Mouse (Mus musculus): ENCODE data around the gene Ror1. TPM values are rescaled to one million over a fixed set of nuclear protein-coding genes. Genes with fewer than 3 reads are reported as not detected.

Ror1 gene
- total and polyA plus RNA-seq, 2 experiments from 2014 or later, result 0.80 to 2.4 TPM

GRCm38 (mm10) chr4:100376163-100376562 lies 280.6 kb downstream of the Ror1 start:
- Histone ChIP-seq H3K4me2 (ENCODE audit: low read depth) (no peak overlapping the region), H3K4me1 (ENCODE audit: insufficient read depth) (no peaks in the 10 kb centered on the region), H3K36me3 (ENCODE audit: insufficient read depth) (no peaks in the 10 kb centered on the region), H3K4me3 (ENCODE audit: low read depth, low read length) (no peak overlapping the region), H3K9ac (no peak overlapping the region), H3K9me3 (ENCODE audit: low read length) (no peaks in the 10 kb centered on the region), H3K27me3 (ENCODE audit: insufficient read depth, low read length) (no peaks in the 10 kb centered on the region), H3K27ac (ENCODE audit: low read depth, low read length) (no peak overlapping the region)
- 80% methylated on average over 6 of the region's 6 CpGs for WGBS
- DNase-seq, result no peak
- no peak for ATAC-seq
- TF ChIP-seq CTCF (IDR thresholded peaks at IDR 0.05; ENCODE audit: low read depth), result no peak

- Histone ChIP-seq H3K27me3 (ENCODE audit: insufficient read depth, low read length) (no peaks in the 10 kb centered on the region), H3K36me3 (ENCODE audit: insufficient read depth) (no peaks in the 10 kb centered on the region), H3K4me3 (ENCODE audit: low read depth, low read length) (no peak overlapping the region), H3K9me3 (ENCODE audit: low read length) (no peaks in the 10 kb centered on the region), H3K27ac (ENCODE audit: low read depth, low read length) (no peak overlapping the region), H3K4me2 (ENCODE audit: low read depth) (no peak overlapping the region), H3K9ac (no peak overlapping the region), H3K4me1 (ENCODE audit: insufficient read depth) (no peaks in the 10 kb centered on the region)
- TF ChIP-seq CTCF (IDR thresholded peaks at IDR 0.05; ENCODE audit: low read depth), result no peak
- ATAC-seq (no peak), DNase-seq (no peak)
- WGBS, result 77% methylated on average over 3 of the region's 3 CpGs
Measured at GRCm38 (mm10) chr4:100377231-100377630, 281.6 kb downstream of the Ror1 start.

GRCm38 (mm10) chr4:100377996-100378395 lies 282.4 kb downstream of the Ror1 start:
- no peak overlapping the region for H3K4me2 ChIP-seq (ENCODE audit: low read depth)
- H3K9me3 ChIP-seq (ENCODE audit: low read length), result no peaks in the 10 kb centered on the region
- H3K9ac ChIP-seq, result no peak overlapping the region
- TF ChIP-seq CTCF (IDR thresholded peaks at IDR 0.05; ENCODE audit: low read depth), result no peak
- DNase-seq (no peak), ATAC-seq (no peak)
- no peaks in the 10 kb centered on the region for H3K4me1 ChIP-seq (ENCODE audit: insufficient read depth)
- no peak overlapping the region for H3K4me3 ChIP-seq (ENCODE audit: low read depth, low read length)
- WGBS, result 57% methylated on average over 4 of the region's 4 CpGs
- no peaks in the 10 kb centered on the region for H3K27me3 ChIP-seq (ENCODE audit: insufficient read depth, low read length)
- no peak overlapping the region for H3K27ac ChIP-seq (ENCODE audit: low read depth, low read length)
- no peaks in the 10 kb centered on the region for H3K36me3 ChIP-seq (ENCODE audit: insufficient read depth)

GRCm38 (mm10) chr4:100381760-100382159 lies 286.2 kb downstream of the Ror1 start:
- H3K9ac ChIP-seq, result no peak overlapping the region
- DNase-seq, result no peak
- H3K9me3 ChIP-seq (ENCODE audit: low read length), result no peaks in the 10 kb centered on the region
- no peaks in the 10 kb centered on the region for H3K27me3 ChIP-seq (ENCODE audit: insufficient read depth, low read length)
- ATAC-seq, result no peak
- H3K4me2 ChIP-seq (ENCODE audit: low read depth), result no peak overlapping the region
- H3K36me3 ChIP-seq (ENCODE audit: insufficient read depth), result no peaks in the 10 kb centered on the region
- H3K27ac ChIP-seq (ENCODE audit: low read depth, low read length), result no peak overlapping the region
- H3K4me1 ChIP-seq (ENCODE audit: insufficient read depth), result no peaks in the 10 kb centered on the region
- no peak for TF ChIP-seq CTCF (IDR thresholded peaks at IDR 0.05; ENCODE audit: low read depth)
- WGBS, result 84% methylated on average over 4 of the region's 4 CpGs
- no peak overlapping the region for H3K4me3 ChIP-seq (ENCODE audit: low read depth, low read length)

GRCm38 (mm10) chr4:100386272-100386988 lies 290.8 kb downstream of the Ror1 start:
- H3K36me3 ChIP-seq (ENCODE audit: insufficient read depth), result no peaks in the 10 kb centered on the region
- no peak overlapping the region for H3K9ac ChIP-seq
- no peak overlapping the region for H3K27ac ChIP-seq (ENCODE audit: low read depth, low read length)
- WGBS, result 67% methylated on average over 5 of the region's 5 CpGs
- no peak for TF ChIP-seq CTCF (IDR thresholded peaks at IDR 0.05; ENCODE audit: low read depth)
- no peaks in the 10 kb centered on the region for H3K4me1 ChIP-seq (ENCODE audit: insufficient read depth)
- no peak for ATAC-seq
- no peaks in the 10 kb centered on the region for H3K27me3 ChIP-seq (ENCODE audit: insufficient read depth, low read length)
- DNase-seq, result no peak
- no peak overlapping the region for H3K4me3 ChIP-seq (ENCODE audit: low read depth, low read length)
- no peaks in the 10 kb centered on the region for H3K9me3 ChIP-seq (ENCODE audit: low read length)
- no peak overlapping the region for H3K4me2 ChIP-seq (ENCODE audit: low read depth)

- H3K9me3 ChIP-seq (ENCODE audit: low read length), result no peaks in the 10 kb centered on the region
- no peak overlapping the region for H3K27ac ChIP-seq (ENCODE audit: low read depth, low read length)
- WGBS, result 93% methylated on average over 6 of the region's 6 CpGs
- H3K9ac ChIP-seq, result no peak overlapping the region
- DNase-seq, result no peak
- no peaks in the 10 kb centered on the region for H3K36me3 ChIP-seq (ENCODE audit: insufficient read depth)
- TF ChIP-seq CTCF (IDR thresholded peaks at IDR 0.05; ENCODE audit: low read depth), result no peak
- no peak for ATAC-seq
- H3K27me3 ChIP-seq (ENCODE audit: insufficient read depth, low read length), result no peaks in the 10 kb centered on the region
- H3K4me1 ChIP-seq (ENCODE audit: insufficient read depth), result no peaks in the 10 kb centered on the region
- no peak overlapping the region for H3K4me2 ChIP-seq (ENCODE audit: low read depth)
- H3K4me3 ChIP-seq (ENCODE audit: low read depth, low read length), result no peak overlapping the region
Measured at GRCm38 (mm10) chr4:100390436-100390835, 294.8 kb downstream of the Ror1 start.

- no peaks in the 10 kb centered on the region for H3K36me3 ChIP-seq (ENCODE audit: insufficient read depth)
- DNase-seq (no peak), ATAC-seq (no peak)
- no peak overlapping the region for H3K9ac ChIP-seq
- no peak overlapping the region for H3K4me3 ChIP-seq (ENCODE audit: low read depth, low read length)
- no peak overlapping the region for H3K27ac ChIP-seq (ENCODE audit: low read depth, low read length)
- no peak for TF ChIP-seq CTCF (IDR thresholded peaks at IDR 0.05; ENCODE audit: low read depth)
- no peaks in the 10 kb centered on the region for H3K9me3 ChIP-seq (ENCODE audit: low read length)
- H3K27me3 ChIP-seq (ENCODE audit: insufficient read depth, low read length), result no peaks in the 10 kb centered on the region
- no peaks in the 10 kb centered on the region for H3K4me1 ChIP-seq (ENCODE audit: insufficient read depth)
- no peak overlapping the region for H3K4me2 ChIP-seq (ENCODE audit: low read depth)
- WGBS, result 93% methylated on average over 6 of the region's 6 CpGs
Measured at GRCm38 (mm10) chr4:100391021-100391420, 295.4 kb downstream of the Ror1 start.
